Mouse (Mus musculus) heart, postnatal 0 days (tissue): ENCODE measurements at regions not wholly inside any gene's neighbourhood (a gene's known extent, or its start where the extent isn't known, plus 50 kb on each side); places are given as distances from the start of the nearest gene placed in this dataset.

Experiments used
- CTCF ChIP-seq: IDR thresholded peaks from 2 replicates; pipeline ENCODE4 v1.5.1; 2016; ENCODE audit warnings: antibody characterized with exemption, control low read depth, low read depth
- EP300 ChIP-seq: IDR thresholded peaks from 2 replicates; pipeline ENCODE4 v1.6.1; 2016; ENCODE audit warnings: antibody characterized with exemption, low read depth

GRCm38 (mm10) chr12:28302038-28302581 is 250.1 kb downstream of the Dcdc2c start:
- no peak for TF ChIP-seq EP300
- no peak for TF ChIP-seq CTCF
